Mouse (Mus musculus) heart, postnatal 36 days (tissue): Measurements from ENCODE around the gene Fbln5. TPM values are rescaled to one million over a fixed set of nuclear protein-coding genes. Genes with fewer than 3 reads are reported as not detected.

Experiments used
- DNase-seq, 2 experiments: peaks; one replicate each; pipeline ENCODE4 v3.0.0; 2021 to 2022
- intact Hi-C: fragments of 180-260 bp; cut with DNase I; formaldehyde crosslinking; loops from one replicate; pipeline ENCODE4 v1.15.1; 2025
- total RNA-seq, 2 experiments: library from RNA; stranded (reverse); gene quantifications; 2 replicates each; pipeline ENCODE4 v1.2.3; 2021

Gene Fbln5
- total RNA-seq, 2 experiments from 2014 or later: 27.7 to 29.8 TPM

DNA sequence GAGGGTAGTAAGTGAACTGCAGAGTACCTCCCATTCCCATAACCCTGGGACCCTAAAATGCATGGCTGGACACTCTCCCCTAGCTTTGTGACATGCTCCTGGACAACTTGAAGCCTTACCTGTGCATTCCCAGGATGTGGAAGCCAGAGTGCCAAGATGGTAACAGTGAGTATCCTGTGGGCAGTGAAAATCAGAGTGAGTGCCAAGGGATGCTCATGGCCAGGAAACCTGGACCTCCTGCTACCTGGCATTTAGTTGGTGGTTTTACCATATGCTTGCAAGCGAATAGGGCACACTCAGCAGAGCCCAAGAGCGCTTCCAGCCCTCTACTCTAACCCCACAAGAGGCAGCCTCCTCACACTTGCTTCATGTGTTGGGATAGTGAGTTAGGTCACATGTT lies 4.4 kb downstream of the Fbln5 start:
- intact Hi-C loops: no loop called here
- DNase-seq: no peak

DNA sequence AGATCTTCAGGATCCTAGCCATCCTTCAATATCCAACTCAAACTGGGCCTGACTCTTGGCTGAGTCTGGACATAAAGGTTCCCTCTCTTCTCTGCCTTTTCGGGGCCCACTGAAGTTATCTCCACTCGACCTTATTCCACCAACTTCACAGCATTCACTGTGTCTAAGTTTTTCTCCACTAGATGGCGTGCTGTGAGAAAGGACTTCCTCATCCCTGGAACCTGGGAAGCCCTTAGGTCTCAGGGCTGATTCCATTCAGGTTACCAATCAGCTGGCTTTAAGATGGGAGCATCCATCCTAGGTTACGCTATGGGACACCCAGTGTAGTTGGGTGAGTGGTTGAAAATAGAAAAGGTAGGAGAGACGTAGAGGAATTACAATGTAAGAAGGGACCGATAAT lies 7.7 kb downstream of the Fbln5 start:
- intact Hi-C loops: loop anchor here (2.0 kb wide), 1 partner anchor 64 kb away; no protein-coding TSS in a partner anchor
- DNase-seq: no peak

DNA sequence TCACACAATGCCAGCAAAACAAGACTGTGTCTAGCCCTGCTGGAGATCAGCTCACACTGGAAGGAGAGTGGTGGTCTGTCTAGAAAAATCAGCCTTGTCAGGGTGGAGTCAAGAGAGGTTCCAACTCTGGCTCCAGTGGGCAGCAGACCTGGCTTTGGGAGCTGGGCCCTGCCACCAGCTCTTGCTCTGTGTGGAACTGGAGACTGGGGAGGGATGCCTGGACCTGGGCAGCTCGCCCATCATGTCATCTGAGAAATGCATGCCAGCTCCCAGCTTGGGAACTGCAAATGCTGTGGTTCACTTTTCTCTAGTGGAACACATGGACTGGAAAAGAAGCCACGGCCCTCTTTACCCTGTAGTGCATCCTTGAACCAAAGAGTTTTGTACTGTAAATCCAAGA lies 8.3 kb downstream of the Fbln5 start:
- peak in 1 of 2 experiments; percentile 26 for DNase-seq
- intact Hi-C loops: loop anchor here (2.0 kb wide), 1 partner anchor 64 kb away; no protein-coding TSS in a partner anchor

DNA sequence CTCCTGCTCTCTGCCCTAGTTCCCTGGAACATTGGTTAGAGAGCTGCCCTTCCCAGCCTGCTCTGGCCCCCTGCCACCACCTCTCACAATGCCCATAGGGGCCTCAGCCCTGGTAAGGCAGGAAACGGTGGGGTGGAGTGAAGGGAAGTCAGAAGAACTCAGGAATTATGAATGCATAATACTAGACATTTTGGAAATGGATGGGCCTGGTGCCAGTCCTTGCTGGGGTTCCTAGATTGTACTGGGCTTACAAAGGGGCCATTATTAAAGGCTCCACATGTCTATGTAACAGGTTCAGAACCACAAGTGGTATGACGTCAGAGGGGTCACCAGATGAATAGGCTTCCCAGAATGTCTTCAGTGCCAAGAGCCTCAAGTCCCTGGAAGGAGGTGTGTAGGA lies 11.5 kb downstream of the Fbln5 start:
- intact Hi-C loops: no loop called here

DNA sequence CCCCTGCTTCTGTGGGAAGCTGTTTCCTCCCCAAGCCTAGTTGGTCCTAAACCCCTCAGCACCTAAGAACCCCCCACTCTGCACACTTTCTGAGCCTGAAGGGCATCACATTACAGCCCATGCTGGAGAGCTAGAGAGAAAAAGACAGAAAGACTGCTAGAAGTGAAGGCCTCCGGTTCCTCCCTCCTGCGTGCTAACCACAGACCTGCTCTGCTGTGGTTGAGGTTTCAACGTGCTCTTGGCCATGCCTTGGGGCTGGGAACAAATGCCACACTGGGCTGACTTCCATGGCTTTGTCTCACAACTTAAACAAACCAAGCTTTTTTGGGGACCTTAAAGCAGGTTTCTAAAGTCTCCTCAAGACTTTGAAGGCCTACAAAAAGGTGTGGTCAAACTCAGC lies 16.4 kb downstream of the Fbln5 start:
- intact Hi-C loops: no loop called here
- no peak for DNase-seq

More for the DNA sequence above, 11.5 kb downstream of the Fbln5 start:
- peak; percentile 30 for DNase-seq

DNA sequence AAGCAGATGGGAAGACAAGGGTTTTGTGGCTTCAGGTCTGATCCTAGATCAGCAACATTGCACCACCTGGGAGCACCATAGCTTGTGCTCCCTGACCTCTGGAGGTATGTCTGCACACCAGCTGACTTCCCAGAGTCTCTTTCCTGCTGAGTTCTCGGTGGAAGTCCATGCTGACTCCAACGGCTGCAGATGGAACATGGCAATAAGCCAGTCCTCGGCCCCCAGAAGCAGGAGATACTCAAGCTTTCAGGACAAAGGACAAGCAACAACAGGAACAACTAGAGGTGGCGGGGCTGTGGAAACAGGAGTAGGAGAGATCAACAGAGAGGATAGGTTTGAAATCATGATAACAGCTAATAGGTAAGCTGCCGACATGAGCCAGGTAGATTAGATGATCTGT lies 17.1 kb downstream of the Fbln5 start:
- intact Hi-C loops: no loop called here
- DNase-seq: no peak

DNA sequence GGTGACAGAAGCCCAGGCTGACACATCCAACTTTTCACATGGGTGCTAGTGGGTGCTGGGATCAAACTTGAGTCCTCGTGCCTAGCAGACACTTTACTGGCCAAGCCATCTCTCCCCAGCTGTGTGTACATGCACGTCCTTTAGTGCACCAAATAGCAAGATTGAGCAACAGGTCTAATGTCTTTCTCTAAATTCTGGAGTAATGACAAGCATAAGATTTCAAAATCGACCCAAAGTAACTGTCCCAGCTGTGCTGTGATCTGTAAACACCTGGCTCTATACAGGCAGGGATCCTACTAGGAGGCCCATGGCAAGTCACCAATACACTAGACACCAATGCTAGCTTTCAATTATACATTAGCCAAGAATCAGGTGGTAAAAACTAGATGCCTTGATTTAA lies 17.8 kb downstream of the Fbln5 start:
- intact Hi-C loops: no loop called here
- DNase-seq: no peak

DNA sequence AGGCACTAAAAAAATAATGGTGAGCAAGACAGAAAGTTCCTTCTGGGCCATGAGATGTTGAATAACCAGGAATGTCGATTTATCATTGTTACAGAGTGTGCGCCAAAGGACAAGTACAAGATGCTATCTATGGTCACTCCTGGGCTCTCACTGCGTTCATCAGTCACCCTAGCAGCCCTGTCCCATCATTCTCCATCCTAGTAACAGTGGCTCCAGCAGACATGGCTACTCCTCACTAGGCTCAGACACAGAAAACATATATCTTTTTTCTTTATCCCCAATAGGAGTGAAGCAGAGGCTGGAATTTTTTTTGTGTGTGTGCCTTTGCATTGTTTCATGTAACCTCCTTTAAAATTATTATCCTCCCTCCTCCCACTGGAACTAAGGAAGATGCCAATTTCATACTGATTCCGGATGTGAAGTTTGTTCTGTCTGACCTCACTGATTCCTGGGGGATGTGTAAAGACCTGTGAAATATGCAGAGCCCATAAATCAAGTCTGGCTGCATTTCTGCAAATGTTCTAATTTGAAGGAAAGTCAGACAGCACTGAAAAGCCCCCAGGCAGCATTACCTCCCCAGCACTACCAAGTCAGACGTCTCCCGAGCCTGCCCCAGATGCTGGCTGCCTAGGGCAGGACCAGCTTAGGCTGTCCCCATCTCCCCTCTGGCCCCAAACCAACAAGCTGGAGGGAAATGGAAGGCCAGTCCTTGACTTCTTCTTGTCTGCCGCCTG lies 20.5 kb downstream of the Fbln5 start:
- no peak for DNase-seq
- intact Hi-C loops: no loop called here

DNA sequence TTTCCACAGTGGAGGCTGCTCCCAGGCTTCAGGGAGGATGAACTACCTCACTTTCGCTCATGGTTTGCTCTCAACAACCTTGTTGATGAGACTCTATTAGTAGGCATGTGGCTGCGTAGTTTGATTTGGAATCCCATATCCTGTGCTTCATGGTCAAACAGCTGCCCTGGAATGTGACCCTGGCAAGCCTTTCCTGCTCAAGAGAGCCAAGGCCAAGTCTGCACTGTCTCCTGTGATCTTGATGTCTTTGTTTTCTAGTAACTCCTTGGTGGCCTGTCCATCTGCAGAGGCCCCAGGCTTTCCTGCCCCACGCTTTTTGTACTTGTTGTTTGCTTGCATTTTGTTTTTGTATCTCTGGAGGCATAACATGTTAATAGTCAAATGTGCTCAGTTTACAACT lies 24.4 kb downstream of the Fbln5 start:
- intact Hi-C loops: no loop called here
- DNase-seq: peak in 1 of 2 experiments; percentile 28

DNA sequence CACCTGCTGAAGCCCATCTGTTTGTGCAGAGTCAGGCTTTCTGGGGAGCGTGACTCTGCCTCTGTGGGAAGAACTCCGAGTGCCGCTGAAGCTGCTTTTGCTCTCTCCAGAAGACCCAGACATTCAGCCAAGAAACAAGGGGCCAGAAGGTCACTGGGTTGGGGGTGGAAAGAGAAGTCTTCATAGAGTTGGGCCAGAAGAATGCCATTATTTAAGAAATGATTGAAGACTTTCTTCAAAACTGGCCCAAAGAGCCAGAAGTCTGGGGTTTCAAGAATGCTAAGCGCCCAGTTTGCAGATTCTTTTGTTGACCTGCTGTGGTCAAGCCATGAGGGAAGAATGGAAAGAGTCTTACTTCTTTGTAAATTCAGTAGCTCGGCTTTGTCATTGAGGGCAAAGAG lies 25.6 kb downstream of the Fbln5 start:
- intact Hi-C loops: no loop called here
- DNase-seq: no peak

DNA sequence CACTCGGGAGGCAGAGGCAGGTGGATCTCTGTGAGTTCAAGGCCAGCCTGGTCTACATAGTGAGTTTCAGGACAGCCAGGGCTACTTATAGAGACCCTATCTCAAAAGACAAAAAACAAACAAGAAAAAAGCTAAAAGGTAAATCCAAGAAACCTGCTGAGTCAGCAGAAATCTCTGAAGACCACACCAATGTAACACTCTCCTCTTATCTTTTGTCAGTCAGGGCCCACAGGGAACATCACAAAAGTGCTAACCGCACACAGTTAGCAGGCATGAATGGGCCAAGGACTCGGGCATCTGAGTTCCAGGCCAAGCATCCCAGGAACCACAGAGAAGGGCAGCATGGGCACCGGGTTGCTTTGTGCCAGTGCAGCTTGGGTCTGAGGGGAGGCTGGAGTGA lies 26.2 kb downstream of the Fbln5 start:
- intact Hi-C loops: no loop called here
- no peak for DNase-seq

DNA sequence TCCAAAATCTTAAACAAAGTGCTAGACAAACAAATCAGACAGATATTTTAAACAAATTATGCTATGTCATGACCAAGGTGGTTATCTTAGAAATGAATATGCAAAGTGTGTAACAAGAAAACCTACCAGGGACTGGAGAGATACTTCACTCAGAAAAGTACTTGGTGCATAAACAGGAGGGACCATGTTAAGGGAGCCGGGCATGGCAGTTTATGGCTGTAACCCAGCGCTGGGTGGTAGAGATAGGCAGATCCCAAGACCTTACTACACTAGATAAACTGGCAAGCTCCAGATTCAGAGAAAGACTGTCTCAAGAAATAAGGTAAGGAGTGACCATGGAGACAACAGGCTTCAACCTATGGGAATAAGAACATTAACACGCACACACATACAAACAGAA lies 29.1 kb downstream of the Fbln5 start:
- intact Hi-C loops: no loop called here
- no peak for DNase-seq

DNA sequence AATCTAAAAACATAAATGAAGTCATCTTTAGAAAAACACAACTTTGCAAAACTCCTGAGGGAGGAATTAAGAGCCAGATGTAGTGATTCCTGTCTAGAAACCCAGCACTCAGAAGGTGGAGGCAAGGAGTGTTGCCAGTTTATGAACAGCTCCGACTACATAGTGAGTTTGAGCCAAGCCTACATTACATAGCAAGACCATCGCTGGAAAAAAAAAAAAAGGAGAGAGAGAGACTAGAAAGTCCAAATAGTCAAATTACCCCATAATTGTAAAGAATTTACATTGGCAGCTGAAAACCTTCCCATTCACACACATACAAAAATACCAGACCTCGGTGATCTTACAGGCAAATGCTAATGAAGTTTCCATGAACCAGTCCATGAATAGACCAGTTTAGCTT lies 29.6 kb downstream of the Fbln5 start:
- no peak for DNase-seq

DNA sequence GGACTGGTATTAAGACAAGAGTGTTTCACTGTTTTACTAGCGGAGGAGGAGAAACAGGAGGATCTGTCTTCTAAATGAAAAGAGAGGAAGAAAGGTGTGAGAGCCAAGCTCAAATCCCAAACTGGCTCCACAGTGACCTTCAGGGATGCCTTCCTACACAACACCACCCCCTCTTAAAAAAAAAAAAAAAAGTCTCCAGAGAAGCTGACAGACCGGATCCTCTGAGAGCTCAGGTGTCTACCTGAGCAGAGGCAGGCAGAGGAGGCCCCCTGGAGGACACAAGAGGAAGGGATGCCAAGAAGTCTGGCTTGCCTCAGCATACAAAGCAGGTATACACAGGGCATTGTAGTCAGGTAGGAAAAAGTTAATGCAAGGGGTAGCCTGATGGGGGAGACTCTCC lies 36.1 kb downstream of the Fbln5 start:
- intact Hi-C loops: no loop called here
- no peak for DNase-seq

More for the DNA sequence above, 29.6 kb downstream of the Fbln5 start:
- intact Hi-C loops: no loop called here

DNA sequence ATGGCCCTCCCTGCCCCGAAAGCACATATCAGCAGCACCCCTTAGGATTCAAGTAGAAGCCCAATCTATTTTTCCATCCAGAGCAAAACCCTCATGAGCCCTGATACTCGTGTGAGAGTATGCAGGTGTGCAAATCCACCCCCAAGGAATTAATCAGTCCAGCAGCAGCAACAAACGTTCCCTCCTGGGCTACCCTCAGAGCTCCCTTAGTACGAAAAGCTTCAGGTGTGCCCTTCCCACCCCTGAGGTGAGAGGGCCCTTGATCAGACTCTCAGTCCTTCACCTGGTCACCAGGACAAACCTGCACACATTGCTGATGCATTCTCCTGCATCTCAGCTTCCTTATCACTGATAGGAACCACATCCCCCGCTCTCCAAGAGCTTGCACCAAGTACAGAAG lies 37.9 kb downstream of the Fbln5 start:
- DNase-seq: no peak
- intact Hi-C loops: no loop called here

DNA sequence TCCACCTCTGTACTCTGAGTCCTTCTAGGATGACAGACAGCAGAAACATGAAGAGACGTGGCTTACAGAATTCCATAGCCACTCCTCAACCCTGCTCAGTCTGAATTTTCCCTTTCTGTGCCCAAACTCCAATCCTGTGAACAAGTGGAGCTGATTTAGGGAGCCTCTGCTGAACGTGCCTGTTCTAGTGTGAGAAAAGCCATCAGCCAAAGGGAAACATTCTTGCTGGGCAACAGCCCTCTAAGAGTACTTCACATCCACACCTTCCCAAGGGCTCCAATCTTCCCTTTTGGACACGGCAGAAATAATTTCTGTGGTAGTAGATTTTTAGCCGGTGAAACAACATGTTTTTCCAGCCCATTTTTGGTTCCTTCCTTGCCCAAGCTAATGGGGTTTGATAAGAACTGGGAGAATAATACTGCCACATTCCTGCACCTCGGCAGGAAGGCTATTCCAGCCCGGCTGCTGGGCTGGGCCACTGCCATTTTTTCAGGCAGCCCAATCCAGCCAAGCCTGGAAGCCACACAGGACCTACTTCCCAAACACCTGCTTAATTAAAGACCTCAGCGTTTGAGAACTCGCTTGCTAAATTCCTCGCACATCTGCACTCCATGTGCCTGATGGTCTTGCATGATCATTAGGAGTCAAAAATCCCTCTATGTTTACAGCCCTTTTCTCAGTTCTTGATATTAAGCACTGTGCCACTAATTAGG lies 41.1 kb downstream of the Fbln5 start:
- intact Hi-C loops: no loop called here
- peak; percentile 41 to 49 for DNase-seq

DNA sequence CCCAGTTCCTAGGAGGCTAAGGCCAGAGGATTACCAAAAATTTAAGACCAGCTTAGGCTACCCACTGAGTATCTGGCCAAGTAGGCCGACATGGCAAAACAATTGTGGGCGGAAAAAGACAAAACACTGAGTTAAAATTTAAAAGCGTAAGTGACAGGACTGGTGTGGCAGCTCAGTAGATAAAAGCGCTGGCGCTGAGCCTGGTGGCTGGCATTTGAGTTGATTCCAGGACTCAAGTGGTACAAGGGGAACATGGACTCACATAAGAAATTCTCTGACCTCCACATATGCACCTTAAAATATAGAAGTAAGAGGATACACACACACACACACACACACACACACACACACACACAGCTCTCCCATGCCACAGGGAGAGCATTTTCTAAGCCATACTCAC lies 42.5 kb downstream of the Fbln5 start:
- intact Hi-C loops: no loop called here
- peak; percentile 41 to 44 for DNase-seq

DNA sequence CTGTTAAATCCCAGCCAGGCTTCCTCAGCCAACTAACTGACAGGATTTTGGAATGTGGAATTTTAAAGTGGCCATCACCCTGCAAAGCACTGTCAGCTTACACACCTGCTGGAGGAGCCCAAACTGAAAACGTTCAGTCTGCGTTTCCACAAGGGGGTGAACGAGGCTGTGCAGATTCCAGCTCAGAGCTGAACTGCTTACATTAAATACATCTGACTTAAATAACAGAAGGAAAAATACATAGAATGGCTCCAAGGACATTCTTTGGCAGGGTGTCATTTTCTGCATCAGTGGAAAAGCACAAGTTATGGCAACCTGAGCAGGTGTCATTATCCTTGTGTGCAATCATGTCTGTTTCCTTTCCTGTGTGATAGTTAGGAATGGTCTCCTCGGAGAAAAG lies 44.7 kb downstream of the Fbln5 start:
- intact Hi-C loops: no loop called here
- no peak for DNase-seq

DNA sequence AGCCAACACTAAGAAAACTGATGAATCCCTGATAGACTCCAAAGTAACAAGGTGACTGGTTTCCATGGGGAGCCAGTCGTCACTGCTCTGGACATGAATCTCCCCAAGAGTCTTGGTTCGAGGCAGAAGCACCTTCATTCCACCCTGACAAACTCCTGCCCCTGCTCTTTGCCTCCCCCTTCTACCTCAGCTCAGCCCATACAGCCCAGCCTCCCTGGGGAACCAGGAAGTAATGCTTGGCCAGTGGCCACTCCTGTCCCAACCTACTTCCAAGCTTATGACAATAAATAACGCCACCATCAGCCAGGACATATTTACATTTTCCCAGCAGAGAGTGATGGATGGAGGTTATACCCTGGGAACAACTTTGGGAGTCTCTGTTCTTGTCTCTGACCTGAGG lies 45.9 kb downstream of the Fbln5 start:
- intact Hi-C loops: no loop called here
- no peak for DNase-seq

DNA sequence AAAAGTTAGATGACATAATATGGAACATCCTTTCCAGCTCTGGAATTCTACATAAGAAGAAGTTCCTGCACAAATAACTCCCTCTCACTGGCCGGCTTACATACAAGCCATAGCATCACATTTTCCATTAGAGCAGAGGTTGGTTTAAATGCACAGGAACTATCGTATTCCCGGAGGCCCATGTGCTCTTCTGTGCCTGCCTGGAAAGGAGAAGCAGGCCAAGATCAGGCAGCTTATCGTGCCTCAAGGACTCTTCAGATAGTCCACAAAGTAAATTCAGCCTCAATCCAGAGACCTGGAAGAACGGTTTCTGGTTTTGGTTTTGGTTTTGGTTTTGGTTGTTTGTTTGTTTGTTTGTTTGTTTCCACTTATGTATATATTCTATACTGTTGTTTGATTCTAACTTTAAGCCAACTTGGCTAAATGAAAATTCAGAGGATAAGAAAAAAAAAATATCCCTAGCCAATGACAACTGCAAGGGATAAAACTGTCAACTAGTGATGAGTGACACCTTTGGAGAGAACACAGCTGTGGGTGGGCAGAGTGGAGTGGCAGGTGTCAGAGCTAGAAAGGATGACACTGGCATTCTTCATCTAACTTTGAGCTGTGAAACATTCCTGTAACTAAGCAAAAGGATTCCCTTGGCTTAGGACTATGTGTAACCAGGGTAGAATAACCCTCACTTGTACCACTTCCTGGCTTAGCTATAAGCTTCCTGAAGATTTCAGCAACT lies 48.4 kb downstream of the Fbln5 start:
- intact Hi-C loops: no loop called here

DNA sequence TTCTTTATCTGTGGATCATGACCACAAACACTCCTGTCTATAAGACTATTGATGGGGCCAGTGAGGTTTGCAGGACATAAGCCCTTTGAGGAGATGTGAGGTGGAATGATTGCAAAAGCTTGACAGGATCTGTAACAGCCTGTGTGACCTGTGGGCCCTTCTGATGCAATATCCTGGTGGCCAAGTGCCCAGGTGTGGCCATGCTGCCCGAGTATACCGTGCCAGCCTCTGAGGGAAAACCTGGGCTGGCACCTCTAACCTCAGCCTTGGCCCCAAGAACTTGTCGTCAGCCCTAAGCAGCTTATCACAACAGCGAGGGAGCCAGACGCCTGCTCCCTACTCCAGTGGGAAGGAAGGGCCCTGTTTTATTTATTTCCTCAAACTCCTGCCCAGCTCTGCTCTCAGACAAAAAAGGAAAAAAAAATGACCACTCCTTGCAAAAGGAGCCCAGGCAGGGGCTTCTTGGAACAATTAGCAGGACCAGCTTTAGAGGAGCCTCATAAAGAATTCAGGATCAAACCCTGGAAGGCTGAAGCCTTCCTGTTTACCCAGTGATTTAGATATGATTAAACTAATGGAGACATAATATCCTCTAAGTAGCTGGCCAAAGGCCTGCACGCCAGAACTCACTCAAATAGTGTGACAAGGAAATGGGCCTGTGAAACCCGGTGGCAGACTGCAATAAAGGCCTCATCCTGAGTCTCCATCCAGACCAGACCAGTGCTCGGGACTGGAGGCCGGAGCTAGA lies 51.4 kb downstream of the Fbln5 start:
- intact Hi-C loops: no loop called here
- peak; percentile 48 to 51 for DNase-seq

More for the DNA sequence above, 48.4 kb downstream of the Fbln5 start:
- DNase-seq: no peak
